ENCODE assay signal across 8 mouse cellular contexts in genomic region chr12:73907079-73907672, GRCm38 (mm10). TPM values are rescaled to one million over a fixed set of nuclear protein-coding genes. Genes with fewer than 3 reads are reported as not detected.
DNase-seq lines count a peak whose midpoint lies in the region; ATAC-seq and TF ChIP-seq lines count a peak whose summit lies in the region.

No protein-coding gene starts in this region.

- peaks cover 27% of the 10 kb centered on the region for H3K79me2 ChIP-seq in MEL (ENCODE audit: control insufficient read depth, insufficient read depth, low read length, poor library complexity)

- H3K4me2 ChIP-seq in heart, embryonic 14.5 days (ENCODE audit: low read length) = peak overlapping the region; percentile 64
- H3K4me2 ChIP-seq in hindbrain, embryonic 11.5 days (replicated peaks; ENCODE audit: low read depth, low read length) = peak overlapping the region; percentile 64

- H3K9ac ChIP-seq in heart, embryonic 14.5 days (ENCODE audit: low read length) = peak overlapping the region; percentile 65
- H3K9ac ChIP-seq in MEL (ENCODE audit: control insufficient read depth, low read depth, low read length, poor library complexity, severe bottlenecking) = peak overlapping the region; percentile 69
- peak overlapping the region; percentile 50 for H3K9ac ChIP-seq in hindbrain, embryonic 11.5 days (ENCODE audit: low read depth, low read length)

- no peaks in the 10 kb centered on the region for H3K27me3 ChIP-seq in heart, embryonic 14.5 days (ENCODE audit: control insufficient read depth, insufficient read depth, low read length)
- no peaks in the 10 kb centered on the region for H3K27me3 ChIP-seq in MEL (ENCODE audit: control insufficient read depth in 1 of 2, insufficient read depth in 2 of 2, low read length in 2 of 2)
- no peaks in the 10 kb centered on the region for H3K27me3 ChIP-seq in hindbrain, embryonic 11.5 days (ENCODE audit: control insufficient read depth, insufficient read depth, low read length)
- H3K27me3 ChIP-seq in midbrain, embryonic 10.5 days (ENCODE audit: low read depth, poor library complexity, severe bottlenecking) = no peaks in the 10 kb centered on the region

- no peak for TF ChIP-seq CTCF in MEL (IDR thresholded peaks at IDR 0.05 in 2 of 3, conservative IDR thresholded peaks at IDR 0.05 in 1 of 3; ENCODE audit: control insufficient read depth in 1 of 3, insufficient read depth in 1 of 3, low read depth in 2 of 3, low read length in 3 of 3, poor library complexity in 1 of 3, severe bottlenecking in 1 of 3)

- H3K4me3 ChIP-seq in heart, embryonic 14.5 days (ENCODE audit: control insufficient read depth in 1 of 2, insufficient read depth in 1 of 2, low read depth in 1 of 2, low read length in 2 of 2) = peak overlapping the region; percentile 40 to 60
- peak overlapping the region; percentile 60 to 66 for H3K4me3 ChIP-seq in MEL (ENCODE audit: control insufficient read depth in 1 of 2, insufficient read depth in 1 of 2, low read depth in 2 of 2, low read length in 2 of 2)
- H3K4me3 ChIP-seq in hindbrain, embryonic 11.5 days (ENCODE audit: low read depth, low read length) = peak overlapping the region; percentile 87
- peak overlapping the region; percentile 96 for H3K4me3 ChIP-seq in midbrain, embryonic 10.5 days

- peak overlapping the region; percentile 95 to 100 for H3K27ac ChIP-seq in heart, embryonic 14.5 days (replicated peaks in 1 of 2; ENCODE audit: control insufficient read depth in 1 of 2, insufficient read depth in 1 of 2, low read depth in 2 of 2, low read length in 2 of 2)
- no peak overlapping the region for H3K27ac ChIP-seq in MEL (ENCODE audit: control insufficient read depth, low read depth, low read length)
- H3K27ac ChIP-seq in hindbrain, embryonic 11.5 days (ENCODE audit: low read depth, low read length) = peak overlapping the region; percentile 99
- peak overlapping the region; percentile 99 for H3K27ac ChIP-seq in midbrain, embryonic 10.5 days (replicated peaks)

- no peak for TF ChIP-seq RAD21 in MEL (IDR thresholded peaks at IDR 0.05; ENCODE audit: low read depth, low read length)

- 1% methylated on average over 18 of the region's 18 CpGs for WGBS in heart, embryonic 14.5 days
- under 1% methylated on average over 18 of the region's 18 CpGs for WGBS in hindbrain, embryonic 11.5 days
- under 1% methylated on average over 17 of the region's 18 CpGs for WGBS in midbrain, embryonic 10.5 days

- no peak for TF ChIP-seq POLR2A in MEL (IDR thresholded peaks at IDR 0.05; ENCODE audit: control insufficient read depth in 1 of 2, insufficient read depth in 1 of 2, low read depth in 1 of 2, low read length in 2 of 2, poor library complexity in 1 of 2)

- DNase-seq in heart, postnatal 4 days = no peak
- DNase-seq in MEL (ENCODE audit: low read depth, low spot score) = peak; percentile 45
- no peak for DNase-seq in hindbrain, embryonic 11.5 days (ENCODE audit: low spot score)
- DNase-seq in midbrain, embryonic 10.5 days (ENCODE audit: low spot score) = no peak
- DNase-seq in lung, postnatal 10 days = no peak
- DNase-seq in layer of hippocampus, postnatal 14 days (ENCODE audit: low spot score in 2 of 2) = no peak

- peaks cover 3 to 15% of the 10 kb centered on the region in 2 experiments for H3K4me1 ChIP-seq in heart, embryonic 14.5 days (ENCODE audit: control insufficient read depth in 2 of 2, insufficient read depth in 2 of 2, low read length in 2 of 2)
- H3K4me1 ChIP-seq in MEL (ENCODE audit: control insufficient read depth in 1 of 2, insufficient read depth in 2 of 2, low read length in 2 of 2) = peaks cover 16 to 19% of the 10 kb centered on the region in 2 experiments
- no peaks in the 10 kb centered on the region for H3K4me1 ChIP-seq in hindbrain, embryonic 11.5 days (replicated peaks; ENCODE audit: control insufficient read depth, insufficient read depth, low read length)
- H3K4me1 ChIP-seq in midbrain, embryonic 10.5 days = peaks cover 25% of the 10 kb centered on the region

- no peaks in the 10 kb centered on the region for H3K9me3 ChIP-seq in heart, embryonic 14.5 days (ENCODE audit: control insufficient read depth, low read length)
- H3K9me3 ChIP-seq in MEL (replicated peaks; ENCODE audit: insufficient read depth, low read length) = no peaks in the 10 kb centered on the region
- no peaks in the 10 kb centered on the region for H3K9me3 ChIP-seq in hindbrain, embryonic 11.5 days (ENCODE audit: control insufficient read depth, low read length)
- H3K9me3 ChIP-seq in midbrain, embryonic 10.5 days (replicated peaks) = no peaks in the 10 kb centered on the region

- H3K36me3 ChIP-seq in heart, embryonic 14.5 days (ENCODE audit: control insufficient read depth, insufficient read depth, low read length) = no peaks in the 10 kb centered on the region
- peaks cover 0 to 27% of the 10 kb centered on the region in 2 experiments; a peak in 2 of 4 replicates for H3K36me3 ChIP-seq in MEL (ENCODE audit: control insufficient read depth in 1 of 2, insufficient read depth in 2 of 2, low read length in 2 of 2)
- H3K36me3 ChIP-seq in hindbrain, embryonic 11.5 days (ENCODE audit: control insufficient read depth, insufficient read depth, low read length) = no peaks in the 10 kb centered on the region
- H3K36me3 ChIP-seq in midbrain, embryonic 10.5 days = no peaks in the 10 kb centered on the region

- no peak for TF ChIP-seq EP300 in MEL (IDR thresholded peaks at IDR 0.05; ENCODE audit: low read depth in 1 of 2, low read length in 2 of 2)

- no peak; the same call in 1 of the 2 replicates for ATAC-seq in heart, embryonic 14.5 days (ENCODE audit: insufficient number of reproducible peaks, insufficient read depth, low FRiP score, low read depth)
- ATAC-seq in hindbrain, embryonic 11.5 days (ENCODE audit: low FRiP score) = no peak; the same call in 1 of the 2 replicates
- no peak for ATAC-seq in CD4-positive, CD25-positive, alpha-beta regulatory T cell, adult 4 months

TF ChIP-seq in MEL, 35 proteins besides CTCF, POLR2A, EP300 and RAD21:
- TF ChIP-seq TAL1 (IDR thresholded peaks at IDR 0.05; ENCODE audit: low read length) (no peak), NELFE (IDR thresholded peaks at IDR 0.05; ENCODE audit: low read depth, low read length) (no peak), ZNF384 (IDR thresholded peaks at IDR 0.05; ENCODE audit: low read depth, low read length) (peak; percentile 46; the same call in 1 of the 2 replicates), HCFC1 (IDR thresholded peaks at IDR 0.05; ENCODE audit: low read depth, low read length) (0 out of 2 replicates have a peak, but pooled peaks have one; percentile 2), MYB (IDR thresholded peaks at IDR 0.05; ENCODE audit: low read depth, low read length) (no peak)

RNA-seq across cellular contexts. Expression of gene Hif1a, which starts 6.0 kb away (rescaled TPM):
- polyA plus RNA-seq in heart, embryonic 14.5 days (2014; fragmentation: Nextera tagmentation; extraction: Ambion mirVana) = 174 and 177 TPM in 2 replicates
- 100 to 1,000 TPM; 151 to 159 TPM for total RNA-seq in heart, postnatal 4 days (2021)
- 22.7 and 23.2 TPM in 2 replicates for total RNA-seq in MEL (2012; rRNA removed)
- polyA plus RNA-seq in MEL (2012; ENCODE audit: insufficient read depth in 1 of 2, insufficient read length in 2 of 2, low read depth in 1 of 2, low replicate concordance in 2 of 2, missing spikeins in 1 of 2) = 10 to 100 TPM in 1 of 2 experiments, not detected in 1; 23.3 TPM
- polyA plus RNA-seq in hindbrain, embryonic 11.5 days (2014; fragmentation: Nextera tagmentation; extraction: Ambion mirVana) = 130 and 139 TPM in 2 replicates
- 83.3 and 95.0 TPM in 2 replicates for polyA plus RNA-seq in midbrain, embryonic 10.5 days (2016; fragmentation: Nextera tagmentation; extraction: Ambion mirVana)
- 10 to 100 TPM; 71.8 to 75.2 TPM for polyA plus RNA-seq in CD4-positive, CD25-positive, alpha-beta regulatory T cell, adult 4 months (2017; shearing (Covaris generic))
- 10 to 100 TPM; 59.0 to 65.7 TPM for total RNA-seq in layer of hippocampus, postnatal 14 days (2021)

RNA-seq across cellular contexts. Expression of gene Gm49321, which starts 30.3 kb away (rescaled TPM):
- 10.8 and 13.1 TPM in 2 replicates for polyA plus RNA-seq in heart, embryonic 14.5 days (2014; fragmentation: Nextera tagmentation; extraction: Ambion mirVana)
- total RNA-seq in heart, postnatal 4 days (2021) = 1 to 10 TPM; 7.1 to 7.6 TPM
- not detected in 2 replicates for total RNA-seq in MEL (2012; rRNA removed)
- 1 to 10 TPM in 1 of 2 experiments, not detected in 1; 5.3 TPM for polyA plus RNA-seq in MEL (2012; ENCODE audit: insufficient read depth in 1 of 2, insufficient read length in 2 of 2, low read depth in 1 of 2, low replicate concordance in 2 of 2, missing spikeins in 1 of 2)
- polyA plus RNA-seq in hindbrain, embryonic 11.5 days (2014; fragmentation: Nextera tagmentation; extraction: Ambion mirVana) = 19.8 and 19.9 TPM in 2 replicates
- polyA plus RNA-seq in midbrain, embryonic 10.5 days (2016; fragmentation: Nextera tagmentation; extraction: Ambion mirVana) = 16.3 and 17.1 TPM in 2 replicates
- 10 to 100 TPM; 13.2 to 14.3 TPM for polyA plus RNA-seq in CD4-positive, CD25-positive, alpha-beta regulatory T cell, adult 4 months (2017; shearing (Covaris generic))
- total RNA-seq in layer of hippocampus, postnatal 14 days (2021) = 10 to 100 TPM; 10.2 to 11.3 TPM

RNA-seq across cellular contexts. Expression of gene Snapc1, which starts 57.1 kb away (rescaled TPM):
- 16.7 and 18.0 TPM in 2 replicates for polyA plus RNA-seq in heart, embryonic 14.5 days (2014; fragmentation: Nextera tagmentation; extraction: Ambion mirVana)
- total RNA-seq in heart, postnatal 4 days (2021) = 10 to 100 TPM; 10.7 to 11.2 TPM
- 10.1 and 13.7 TPM in 2 replicates for total RNA-seq in MEL (2012; rRNA removed)
- 10 to 100 TPM in 1 of 2 experiments, not detected in 1; 19.2 TPM for polyA plus RNA-seq in MEL (2012; ENCODE audit: insufficient read depth in 1 of 2, insufficient read length in 2 of 2, low read depth in 1 of 2, low replicate concordance in 2 of 2, missing spikeins in 1 of 2)
- polyA plus RNA-seq in hindbrain, embryonic 11.5 days (2014; fragmentation: Nextera tagmentation; extraction: Ambion mirVana) = 24.1 and 28.3 TPM in 2 replicates
- 22.5 and 22.8 TPM in 2 replicates for polyA plus RNA-seq in midbrain, embryonic 10.5 days (2016; fragmentation: Nextera tagmentation; extraction: Ambion mirVana)
- polyA plus RNA-seq in CD4-positive, CD25-positive, alpha-beta regulatory T cell, adult 4 months (2017; shearing (Covaris generic)) = 10 to 100 TPM; 19.4 to 24.7 TPM
- total RNA-seq in layer of hippocampus, postnatal 14 days (2021) = 10 to 100 TPM; 26.6 to 30.0 TPM
